Mouse (Mus musculus) limb, embryonic 10.5 days (tissue): ENCODE data around the gene Foxp1. TPM values are rescaled to one million over a fixed set of nuclear protein-coding genes. Genes with fewer than 3 reads are reported as not detected.

Experiments
- DNase-seq: peaks from one replicate; pipeline ENCODE4 v3.0.0-alpha.2; 2017; ENCODE audit warnings: low spot score
- H3K27ac ChIP-seq: fragments of 300-500 bp; sonication (generic); 2 replicates; pipeline ENCODE4 v1.5.1; 2016; ENCODE audit warnings: mild to moderate bottlenecking
- H3K27me3 ChIP-seq: fragments of 300-500 bp; sonication (generic); 2 replicates; pipeline ENCODE4 v1.6.1; 2016; ENCODE audit warnings: low read depth, mild to moderate bottlenecking; ENCODE audit not compliant: poor library complexity, severe bottlenecking
- H3K36me3 ChIP-seq: fragments of 300-500 bp; sonication (generic); 2 replicates; pipeline ENCODE4 v1.6.1; 2016; ENCODE audit warnings: mild to moderate bottlenecking, moderate library complexity
- H3K4me1 ChIP-seq: fragments of 300-500 bp; sonication (generic); 2 replicates; pipeline ENCODE4 v1.6.1; 2016
- H3K4me3 ChIP-seq: fragments of 300-500 bp; sonication (generic); 2 replicates; pipeline ENCODE4 v1.5.1; 2016; ENCODE audit warnings: mild to moderate bottlenecking, moderate library complexity
- H3K9me3 ChIP-seq: fragments of 300-500 bp; sonication (generic); replicated peaks from 2 replicates; pipeline ENCODE4 v1.6.1; 2016; ENCODE audit warnings: mild to moderate bottlenecking
- WGBS: fragments of 180-500 bp; shearing (Covaris S2); methylation state at CpG from one replicate; pipeline ENCODE4 v1.1.7; 2016; 5-methylcytosine and 5-hydroxymethylcytosine counted together
- polyA plus RNA-seq: library from polyadenylated mRNA; unstranded; fragments of >200 nt; fragmentation: Nextera tagmentation; extraction: Ambion mirVana; gene quantifications from 2 replicates; pipeline ENCODE4 v1.2.1, GENCODE M21; 2016

Gene Foxp1
- polyA plus RNA-seq, 1 experiment from 2014 or later = 47.3 TPM

DNA sequence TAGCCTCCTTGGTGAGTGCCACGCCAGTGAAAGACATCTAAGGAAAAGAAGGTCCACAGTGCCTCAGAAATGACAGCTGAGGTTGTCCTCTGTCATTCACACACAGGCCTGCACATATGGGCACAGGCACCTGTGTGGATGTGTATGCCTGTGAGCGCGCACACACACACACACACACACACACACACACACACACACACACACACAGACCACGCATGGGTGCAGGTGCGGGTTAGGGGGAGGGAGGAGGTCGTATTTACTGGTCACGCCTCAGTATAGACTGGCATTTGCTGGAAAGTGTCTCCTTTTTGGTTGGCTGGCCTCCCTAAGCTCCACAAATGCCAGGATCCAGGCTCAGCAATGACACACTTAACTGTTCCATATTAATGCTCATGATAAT is 305.4 kb downstream of the Foxp1 start:
- Histone ChIP-seq H3K4me1 (no peaks in the 10 kb centered on the region), H3K36me3 (no peaks in the 10 kb centered on the region), H3K27me3 (no peaks in the 10 kb centered on the region), H3K4me3 (no peak overlapping the region), H3K9me3 (no peaks in the 10 kb centered on the region), H3K27ac (no peak overlapping the region)
- WGBS = 82% methylated on average over 7 of the region's 7 CpGs
- no peak for DNase-seq

DNA sequence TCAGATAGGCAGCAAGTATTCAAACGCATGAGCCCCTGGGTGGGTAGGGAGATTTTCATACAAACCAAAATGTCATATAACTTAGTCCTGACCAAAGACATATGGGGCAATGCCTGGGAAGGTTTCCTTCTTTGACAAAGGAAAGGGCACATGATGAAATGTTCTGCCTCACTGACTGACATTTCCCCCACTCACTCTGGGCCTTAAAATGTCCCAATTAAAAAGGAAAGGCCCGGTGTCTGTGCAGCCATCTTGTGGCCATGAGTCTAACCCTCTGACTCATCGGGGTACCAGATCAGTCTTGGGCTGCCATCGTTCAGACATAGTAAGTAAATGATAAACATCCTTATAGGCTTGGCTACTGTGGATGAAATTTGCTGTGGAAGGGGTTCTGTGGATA is 310.1 kb downstream of the Foxp1 start:
- peaks cover 2% of the 10 kb centered on the region for H3K4me1 ChIP-seq
- H3K27ac ChIP-seq = no peak overlapping the region
- H3K27me3 ChIP-seq = no peaks in the 10 kb centered on the region
- H3K36me3 ChIP-seq = no peaks in the 10 kb centered on the region
- 93% methylated on average over 4 of the region's 4 CpGs for WGBS
- no peak for DNase-seq
- no peak overlapping the region for H3K4me3 ChIP-seq
- no peaks in the 10 kb centered on the region for H3K9me3 ChIP-seq

DNA sequence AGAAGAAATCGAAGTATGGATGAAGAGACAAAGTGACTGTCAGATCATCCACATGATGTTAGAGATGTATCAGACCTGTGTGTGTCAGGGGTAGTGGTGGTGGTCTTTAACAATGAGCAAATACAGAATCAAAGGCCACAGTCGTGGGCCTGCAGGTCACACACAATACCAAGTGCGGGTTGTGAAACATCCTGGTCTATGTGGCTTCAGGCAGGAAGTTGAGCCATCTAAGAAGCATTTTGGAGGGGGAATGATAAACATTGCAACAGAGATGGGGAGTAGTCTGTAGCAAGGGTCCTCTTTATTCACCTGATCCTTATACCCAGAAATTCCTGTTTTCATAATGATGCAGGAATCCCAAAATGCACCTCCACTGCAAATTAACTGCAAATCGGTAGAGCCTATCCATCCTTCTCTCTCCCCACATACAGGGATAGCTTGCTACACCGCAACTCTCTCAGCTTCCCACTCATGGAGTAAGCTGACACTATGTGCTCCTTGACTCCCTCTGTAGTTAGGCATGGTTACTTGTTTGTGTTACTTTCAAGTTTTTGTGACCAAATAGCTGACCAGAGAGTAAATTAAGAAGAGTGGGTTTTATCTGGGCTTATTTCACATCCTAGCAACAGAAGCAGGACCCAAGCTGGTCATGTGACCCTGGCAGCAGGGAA is 310.7 kb downstream of the Foxp1 start:
- H3K4me1 ChIP-seq = peaks cover 8% of the 10 kb centered on the region
- no peak overlapping the region for H3K27ac ChIP-seq
- no peaks in the 10 kb centered on the region for H3K9me3 ChIP-seq
- H3K36me3 ChIP-seq = no peaks in the 10 kb centered on the region
- DNase-seq = no peak
- no peak overlapping the region for H3K4me3 ChIP-seq
- WGBS = 91% methylated on average over 5 of the region's 5 CpGs
- H3K27me3 ChIP-seq = no peaks in the 10 kb centered on the region

DNA sequence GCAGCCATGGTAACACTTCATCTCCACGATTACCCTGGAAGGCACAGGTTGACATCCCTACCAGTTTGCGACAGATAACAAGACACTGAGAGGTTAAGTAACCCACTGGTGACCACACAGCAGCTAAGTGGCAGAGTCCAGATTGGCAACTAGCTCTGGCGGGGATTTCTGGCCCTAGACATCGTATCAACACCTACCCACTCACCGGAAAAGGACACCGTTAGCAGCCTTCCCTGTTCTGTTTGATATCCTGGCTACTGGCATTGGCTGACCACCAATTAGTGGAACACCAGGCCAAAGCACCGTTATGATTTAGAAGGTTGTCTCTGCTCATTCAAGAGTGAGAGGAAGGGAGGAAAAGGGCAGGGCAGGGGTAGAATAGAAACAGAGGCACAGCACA is 312.4 kb downstream of the Foxp1 start:
- no peak overlapping the region for H3K4me3 ChIP-seq
- H3K36me3 ChIP-seq = no peaks in the 10 kb centered on the region
- no peak for DNase-seq
- WGBS = 79% methylated on average over 7 of the region's 7 CpGs
- no peaks in the 10 kb centered on the region for H3K9me3 ChIP-seq
- no peaks in the 10 kb centered on the region for H3K27me3 ChIP-seq
- H3K4me1 ChIP-seq = peaks cover 25% of the 10 kb centered on the region
- no peak overlapping the region for H3K27ac ChIP-seq

DNA sequence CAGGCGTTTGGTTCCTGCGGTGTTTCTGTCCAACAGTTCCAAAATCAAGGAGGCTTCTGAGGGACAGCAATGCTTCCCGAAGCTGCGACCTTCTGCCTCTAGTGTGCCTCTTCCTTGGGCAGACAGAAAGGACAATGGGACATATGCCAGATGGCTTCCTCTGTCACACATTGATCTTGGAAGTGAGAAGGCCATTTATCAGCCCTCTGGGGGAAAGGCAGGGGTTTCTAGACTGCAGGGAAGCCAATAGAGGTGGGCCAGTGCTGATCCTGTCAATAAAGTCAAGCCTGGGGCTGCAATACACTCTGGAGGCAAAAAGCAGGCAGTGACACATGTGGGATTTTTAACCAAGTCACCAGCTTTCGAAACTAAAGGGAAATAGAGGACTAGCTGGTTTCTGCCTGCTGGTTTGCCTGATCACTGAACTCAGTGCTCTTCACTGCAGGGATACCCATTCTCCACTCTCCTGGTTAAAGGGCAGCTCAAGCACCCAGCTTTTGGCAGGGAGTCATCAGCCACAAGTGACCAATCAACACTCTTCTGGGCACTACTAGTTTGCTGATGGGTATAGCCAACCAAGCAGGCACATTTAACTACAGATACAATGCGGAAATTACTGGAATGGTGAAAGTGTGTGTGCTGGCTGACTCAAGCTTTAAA is 315.2 kb downstream of the Foxp1 start:
- Histone ChIP-seq H3K27ac (peak overlapping the region; percentile 30; the same call in 1 of the 2 replicates), H3K36me3 (no peaks in the 10 kb centered on the region), H3K4me1 (peaks cover 51% of the 10 kb centered on the region), H3K9me3 (no peaks in the 10 kb centered on the region), H3K27me3 (no peaks in the 10 kb centered on the region), H3K4me3 (no peak overlapping the region)
- 45% methylated on average over 6 of the region's 6 CpGs for WGBS
- DNase-seq = no peak

DNA sequence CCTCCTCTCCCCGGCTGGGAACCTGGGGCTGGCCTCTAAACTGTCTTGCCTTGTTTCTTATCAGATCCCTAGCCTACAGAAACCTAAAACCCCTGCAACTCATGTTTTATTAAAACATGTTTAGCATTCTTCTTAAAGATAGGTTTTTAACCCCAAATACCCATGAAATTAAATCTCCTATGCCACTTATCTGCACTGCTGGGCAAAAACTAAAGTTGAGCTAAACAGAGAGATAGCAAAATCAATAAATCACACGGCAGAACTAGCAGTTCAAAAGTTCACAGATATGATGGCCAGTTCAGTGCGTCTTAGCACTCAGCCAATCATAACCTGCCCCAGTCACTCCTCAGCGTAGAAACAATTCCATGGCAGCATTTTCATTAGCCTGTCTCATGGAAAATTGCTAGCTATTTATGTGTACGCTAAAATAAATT is 316.1 kb downstream of the Foxp1 start:
- no peaks in the 10 kb centered on the region for H3K27me3 ChIP-seq
- H3K36me3 ChIP-seq = no peaks in the 10 kb centered on the region
- 27% methylated on average over 5 of the region's 5 CpGs for WGBS
- H3K4me3 ChIP-seq = peak overlapping the region; percentile 28; the same call in 1 of the 2 replicates
- DNase-seq = no peak
- H3K27ac ChIP-seq = peak overlapping the region; percentile 64
- no peaks in the 10 kb centered on the region for H3K9me3 ChIP-seq
- H3K4me1 ChIP-seq = peaks cover 60% of the 10 kb centered on the region

DNA sequence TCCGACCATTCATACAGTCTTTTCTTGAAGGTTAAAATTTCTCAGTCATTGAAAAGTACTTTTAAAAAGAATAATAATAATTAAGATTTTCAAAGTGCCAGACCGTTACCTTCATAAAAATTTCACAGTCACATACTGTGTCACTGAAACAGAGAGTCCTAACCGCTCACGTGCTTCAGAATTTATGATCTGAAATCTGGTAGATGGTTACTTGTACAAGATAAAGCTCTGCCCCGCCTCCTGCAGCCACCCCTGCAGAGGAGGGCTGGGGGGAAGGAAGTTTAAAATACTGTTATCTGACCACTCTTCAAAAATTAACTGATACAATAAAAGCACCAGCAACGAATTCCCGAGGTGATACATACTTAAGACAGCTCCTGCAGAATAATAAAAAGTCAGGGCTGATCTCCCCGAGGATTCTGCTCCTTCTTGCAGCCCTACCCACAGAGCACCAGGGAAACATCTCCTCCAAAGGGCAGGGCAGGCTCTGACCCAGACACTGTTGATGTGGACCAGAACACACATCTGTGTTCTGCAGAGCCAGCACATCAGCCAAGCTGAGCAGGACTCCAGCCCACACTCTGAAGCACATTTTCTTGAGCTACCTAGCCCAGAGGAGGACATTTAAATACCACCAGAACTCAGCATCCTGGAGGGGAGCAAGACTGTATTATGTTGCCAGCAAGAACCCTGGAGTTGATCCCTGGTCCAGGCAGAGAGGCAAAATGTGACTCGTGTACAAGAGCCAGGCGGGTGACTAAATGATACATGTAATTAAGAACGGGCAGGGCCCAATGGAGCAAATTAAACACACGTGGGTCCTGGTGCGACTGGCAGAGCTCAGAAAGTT is 316.7 kb downstream of the Foxp1 start:
- no peaks in the 10 kb centered on the region for H3K9me3 ChIP-seq
- no peaks in the 10 kb centered on the region for H3K27me3 ChIP-seq
- DNase-seq = peak; percentile 58
- peak overlapping the region; percentile 44 for H3K4me3 ChIP-seq
- 12% methylated on average over 13 of the region's 13 CpGs for WGBS
- no peaks in the 10 kb centered on the region for H3K36me3 ChIP-seq
- H3K4me1 ChIP-seq = peaks cover 66% of the 10 kb centered on the region
- peak overlapping the region; percentile 64 for H3K27ac ChIP-seq

DNA sequence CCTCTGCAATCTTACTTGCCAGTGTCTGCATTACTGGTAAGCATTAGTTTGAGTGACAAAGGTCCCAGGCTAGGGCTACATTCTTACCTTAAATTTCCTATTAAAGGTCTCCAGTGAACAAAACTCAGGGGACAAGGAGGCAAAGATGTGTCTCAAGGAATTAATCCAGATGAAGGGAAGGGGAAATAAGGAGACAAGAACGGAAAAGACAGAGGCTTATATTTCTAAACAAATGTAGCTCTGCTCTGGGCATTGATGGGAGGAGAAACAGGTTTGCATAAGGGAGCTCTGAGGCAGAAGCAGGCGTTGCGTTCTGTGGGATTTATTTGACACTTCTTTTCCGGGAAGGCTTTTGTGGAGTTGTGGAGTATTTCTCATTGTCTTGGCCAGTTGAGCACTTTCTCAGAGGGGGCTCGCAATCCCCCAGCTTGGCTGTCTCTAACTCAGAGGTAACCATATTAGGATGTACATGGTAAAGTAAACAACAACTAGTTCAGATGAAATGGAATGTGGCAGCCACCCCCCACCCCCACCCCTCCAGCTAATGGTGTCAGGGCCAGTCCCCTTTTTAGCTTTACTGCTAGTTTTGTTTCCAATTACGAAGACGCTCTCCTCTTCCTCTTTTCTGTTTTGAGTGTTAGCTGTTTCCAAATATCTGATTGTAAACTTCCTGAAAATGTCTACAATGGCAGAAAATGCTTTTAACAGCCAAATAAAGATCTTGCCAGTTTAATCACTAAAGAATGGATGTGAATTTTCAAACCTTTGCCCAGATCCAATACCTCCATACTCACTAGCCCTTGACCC is 317.5 kb downstream of the Foxp1 start:
- Histone ChIP-seq H3K27me3 (no peaks in the 10 kb centered on the region), H3K27ac (peak overlapping the region; percentile 76), H3K36me3 (no peaks in the 10 kb centered on the region), H3K4me1 (peaks cover 74% of the 10 kb centered on the region), H3K4me3 (peak overlapping the region; percentile 44), H3K9me3 (no peaks in the 10 kb centered on the region)
- peak; percentile 43 for DNase-seq
- 5% methylated on average over 7 of the region's 7 CpGs for WGBS

DNA sequence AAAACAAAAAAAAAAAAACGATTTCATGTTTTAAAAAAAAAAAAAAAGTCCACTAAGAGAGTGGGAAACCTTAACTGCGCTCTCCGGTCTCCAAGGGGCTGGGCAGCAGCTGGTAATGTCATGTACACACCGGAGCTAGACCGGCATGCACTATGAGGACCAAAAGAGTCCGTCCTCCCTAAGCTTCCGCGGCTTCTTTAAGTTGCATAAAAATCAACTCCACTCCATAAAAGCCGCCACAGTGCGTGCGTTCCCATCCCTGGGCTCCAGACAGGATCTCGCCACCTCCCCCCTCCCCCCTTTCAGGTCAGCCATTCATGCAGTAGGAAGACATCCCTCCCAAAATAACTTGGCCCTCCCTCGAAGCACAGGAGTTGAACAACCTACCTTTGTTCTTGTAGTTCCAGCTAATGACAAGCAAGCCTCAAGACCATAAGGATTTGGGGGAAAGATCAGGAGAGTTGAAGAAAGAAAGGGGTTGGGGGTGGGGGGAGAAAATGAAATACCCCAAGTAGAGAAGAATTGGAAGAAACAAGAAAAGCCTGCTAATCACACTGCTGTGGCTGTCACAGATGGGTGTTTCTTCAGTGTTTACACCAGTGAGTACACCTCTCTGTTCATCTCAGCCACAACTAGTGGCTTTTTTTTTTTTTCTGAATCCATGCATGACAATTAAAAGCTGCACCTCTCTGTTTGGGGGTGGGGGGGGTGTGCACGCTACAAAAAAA is 318.3 kb downstream of the Foxp1 start:
- 2% methylated on average over 14 of the region's 14 CpGs for WGBS
- Histone ChIP-seq H3K36me3 (no peaks in the 10 kb centered on the region), H3K4me1 (peaks cover 74% of the 10 kb centered on the region), H3K27me3 (no peaks in the 10 kb centered on the region), H3K27ac (peak overlapping the region; percentile 76), H3K9me3 (no peaks in the 10 kb centered on the region), H3K4me3 (peak overlapping the region; percentile 44)
- peak; percentile 48 for DNase-seq

DNA sequence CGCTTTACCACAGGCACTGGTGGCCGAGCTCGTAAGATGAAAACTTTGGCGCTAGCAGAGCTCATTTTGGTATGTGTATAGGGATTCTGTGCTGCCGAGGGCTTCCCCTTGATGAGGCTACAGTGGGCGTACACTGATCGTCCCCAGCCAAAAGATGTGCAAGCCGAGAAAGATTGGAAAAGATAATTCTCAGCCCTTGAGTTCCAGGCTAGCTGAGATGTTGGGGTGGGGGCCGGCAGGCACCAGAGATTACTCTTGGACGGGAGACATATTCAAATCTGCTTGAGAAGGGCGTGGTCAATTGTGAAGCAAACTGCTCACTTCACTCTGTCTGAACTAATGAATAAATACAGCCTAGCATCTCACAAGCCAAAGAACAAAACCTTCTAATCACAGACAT is 319.3 kb downstream of the Foxp1 start:
- Histone ChIP-seq H3K36me3 (no peaks in the 10 kb centered on the region), H3K27ac (0 out of 2 replicates have a peak overlapping the region, but pooled peaks have one; percentile 31), H3K9me3 (no peaks in the 10 kb centered on the region), H3K4me3 (peak overlapping the region; percentile 25; the same call in 1 of the 2 replicates), H3K27me3 (no peaks in the 10 kb centered on the region), H3K4me1 (peaks cover 74% of the 10 kb centered on the region)
- DNase-seq = no peak
- 35% methylated on average over 11 of the region's 11 CpGs for WGBS

DNA sequence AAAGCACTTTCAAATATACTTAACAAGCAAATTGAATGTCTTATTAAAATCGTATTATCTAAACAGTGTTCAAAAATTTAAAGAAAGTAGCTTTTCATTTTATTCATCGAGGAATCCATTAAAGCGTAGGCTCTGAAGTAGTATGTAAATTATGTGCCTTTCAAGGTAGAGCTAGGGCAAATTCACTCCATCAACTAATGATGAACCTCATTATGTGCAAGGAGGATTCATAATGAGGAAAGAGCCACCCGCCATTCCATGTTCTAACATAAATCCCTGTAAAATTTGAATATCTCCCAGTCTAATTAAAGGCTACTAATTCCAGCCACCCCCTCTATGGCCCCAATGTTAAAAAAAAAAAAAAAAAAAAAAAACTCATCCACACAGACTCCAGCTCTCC is 319.7 kb downstream of the Foxp1 start:
- WGBS = 77% methylated on average over 4 of the region's 4 CpGs
- H3K4me1 ChIP-seq = peaks cover 74% of the 10 kb centered on the region
- H3K9me3 ChIP-seq = no peaks in the 10 kb centered on the region
- H3K27me3 ChIP-seq = no peaks in the 10 kb centered on the region
- no peaks in the 10 kb centered on the region for H3K36me3 ChIP-seq
- H3K27ac ChIP-seq = no peak overlapping the region
- H3K4me3 ChIP-seq = no peak overlapping the region
- DNase-seq = no peak

DNA sequence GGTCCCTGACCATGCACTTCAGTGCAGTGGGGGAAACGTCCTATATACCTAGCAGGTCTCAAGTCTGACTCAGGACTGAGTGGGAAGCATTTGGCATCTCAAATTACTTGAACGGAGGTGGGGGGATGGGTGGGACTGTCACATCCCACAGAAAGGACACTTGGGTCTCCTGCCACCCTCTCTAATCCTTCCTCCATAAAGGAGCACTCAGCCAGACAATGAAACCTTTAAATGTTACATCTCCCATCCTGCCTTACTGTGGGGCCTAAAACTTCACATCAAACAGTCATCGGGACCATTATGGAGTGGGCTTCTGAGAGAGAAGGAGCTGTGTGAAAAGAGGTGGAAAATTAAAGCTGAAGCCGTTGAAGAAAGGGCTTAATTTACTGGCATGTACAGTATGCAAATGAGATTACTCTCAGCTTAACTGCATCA is 321.2 kb downstream of the Foxp1 start:
- 12% methylated on average over 4 of the region's 4 CpGs for WGBS
- Histone ChIP-seq H3K27me3 (no peaks in the 10 kb centered on the region), H3K4me3 (no peak overlapping the region), H3K27ac (no peak overlapping the region), H3K36me3 (no peaks in the 10 kb centered on the region), H3K9me3 (no peaks in the 10 kb centered on the region), H3K4me1 (peaks cover 61% of the 10 kb centered on the region)
- no peak for DNase-seq
